ENCODE assay signal across 18 mouse cellular contexts in genomic region chr7:123330506-123330905, GRCm38 (mm10). TPM values are rescaled to one million over a fixed set of nuclear protein-coding genes. Genes with fewer than 3 reads are reported as not detected.
DNase-seq lines count a peak whose midpoint lies in the region; ATAC-seq and TF ChIP-seq lines count a peak whose summit lies in the region.
"Had no signal": no experiment of that assay in that cellular context is flagged by ENCODE, and none has a peak within 500 bp of the region (broad histone marks: within the 10 kb centered on the region; RNA-seq: fewer than 3 reads in every experiment).

No protein-coding gene starts in this region.

- H3K27ac ChIP-seq in liver, adult 2 months (replicated peaks; ENCODE audit: insufficient read depth, low read depth, low read length): no peak overlapping the region
- no peak overlapping the region for H3K27ac ChIP-seq in liver, embryonic 11.5 days (ENCODE audit: low read depth, low read length)
- H3K27ac ChIP-seq in limb, embryonic 11.5 days (replicated peaks; ENCODE audit: low read depth, low read length): no peak overlapping the region
- H3K27ac ChIP-seq: embryonic facial prominence, embryonic 12.5 days; macrophage; neural tube, embryonic 15.5 days; stomach, embryonic 15.5 days had no signal

- WGBS in liver, adult 2 months: 93% methylated on average over 9 of the region's 9 CpGs
- WGBS in liver, embryonic 11.5 days: 89% methylated on average over 9 of the region's 9 CpGs
- WGBS in limb, embryonic 11.5 days: 83% methylated on average over 9 of the region's 9 CpGs

- no peak for TF ChIP-seq POLR2A in liver, adult 2 months (IDR thresholded peaks at IDR 0.05; ENCODE audit: extremely low read depth, insufficient read depth, low read length)

- 0 out of 2 replicates have a peak, but pooled peaks cover 2% of the 10 kb centered on the region for H3K36me3 ChIP-seq in liver, adult 2 months (ENCODE audit: control insufficient read depth, insufficient read depth, low read length)
- peaks cover 5% of the 10 kb centered on the region; the same call in 1 of the 2 replicates for H3K36me3 ChIP-seq in liver, embryonic 11.5 days (ENCODE audit: control insufficient read depth, insufficient read depth, low read length)
- peaks cover 7% of the 10 kb centered on the region; the same call in 1 of the 2 replicates for H3K36me3 ChIP-seq in limb, embryonic 11.5 days (ENCODE audit: control insufficient read depth, insufficient read depth, low read length)
- H3K36me3 ChIP-seq: stomach, embryonic 15.5 days had no signal

- H3K4me2 ChIP-seq in liver, embryonic 11.5 days: no peak overlapping the region
- no peak overlapping the region for H3K4me2 ChIP-seq in limb, embryonic 11.5 days (ENCODE audit: low read depth, severe bottlenecking)
- H3K4me2 ChIP-seq: embryonic facial prominence, embryonic 12.5 days; limb, embryonic 12.5 days; neural tube, embryonic 15.5 days; stomach, embryonic 15.5 days had no signal

- no peak overlapping the region for H3K9ac ChIP-seq in liver, adult 2 months (ENCODE audit: low read depth, low read length)
- H3K9ac ChIP-seq in liver, embryonic 11.5 days (ENCODE audit: low read depth, low read length): no peak overlapping the region
- no peak overlapping the region for H3K9ac ChIP-seq in limb, embryonic 11.5 days (ENCODE audit: low read length)
- H3K9ac ChIP-seq: embryonic facial prominence, embryonic 12.5 days; neural tube, embryonic 15.5 days; stomach, embryonic 15.5 days had no signal

- no peak for TF ChIP-seq CTCF in liver, adult 2 months (IDR thresholded peaks at IDR 0.05; ENCODE audit: low read depth, low read length)

- H3K79me2 ChIP-seq in liver, adult 2 months (ENCODE audit: control insufficient read depth, insufficient read depth, low read length): peaks cover 4% of the 10 kb centered on the region; the same call in 1 of the 2 replicates

- ATAC-seq in liver, embryonic 11.5 days (replicated peaks; ENCODE audit: low FRiP score): no peak
- 0 out of 2 replicates have a peak, but pooled peaks have one; percentile 47 for ATAC-seq in limb, embryonic 11.5 days (ENCODE audit: insufficient number of reproducible peaks, low FRiP score, low TSS enrichment, low read depth)
- ATAC-seq: CD4-positive, CD25-positive, alpha-beta regulatory T cell, adult 4 months had no signal

- no peaks in the 10 kb centered on the region for H3K27me3 ChIP-seq in liver, adult 2 months (ENCODE audit: control insufficient read depth, insufficient read depth, low read length)
- no peaks in the 10 kb centered on the region for H3K27me3 ChIP-seq in liver, embryonic 11.5 days (replicated peaks; ENCODE audit: control insufficient read depth, insufficient read depth, low read length)
- H3K27me3 ChIP-seq in limb, embryonic 11.5 days (ENCODE audit: control insufficient read depth, insufficient read depth, low read length): no peaks in the 10 kb centered on the region
- H3K27me3 ChIP-seq: embryonic facial prominence, embryonic 12.5 days; limb, embryonic 12.5 days; neural tube, embryonic 15.5 days; stomach, embryonic 15.5 days had no signal

- DNase-seq in liver, adult 2 months (ENCODE audit: extremely low read depth, low read depth, low spot score): peak; percentile 15
- DNase-seq in liver, embryonic 11.5 days (ENCODE audit: low spot score): no peak
- peak; percentile 47 for DNase-seq in R1 (ENCODE audit: low read depth, low spot score)
- DNase-seq in limb, embryonic 11.5 days (ENCODE audit: low spot score): no peak
- DNase-seq in spleen, adult 18-20 months: peak; percentile 53 to 54
- DNase-seq in testis, postnatal 10 days (ENCODE audit: low spot score): no peak
- DNase-seq in kidney, adult 11 months: no peak
- no peak for DNase-seq in adrenal gland, postnatal 10 days
- DNase-seq: cerebellum, postnatal 25 days; kidney, postnatal 25 days; layer of hippocampus, postnatal 36 days; thymus, postnatal 25 days had no signal

- no peaks in the 10 kb centered on the region for H3K9me3 ChIP-seq in liver, embryonic 11.5 days (ENCODE audit: control insufficient read depth, low read length)
- H3K9me3 ChIP-seq in limb, embryonic 11.5 days (ENCODE audit: control insufficient read depth, low read length): no peaks in the 10 kb centered on the region
- H3K9me3 ChIP-seq: embryonic facial prominence, embryonic 12.5 days; limb, embryonic 12.5 days; neural tube, embryonic 15.5 days; stomach, embryonic 15.5 days had no signal

- H3K4me3 ChIP-seq in liver, adult 2 months (ENCODE audit: insufficient read depth, low read depth, low read length): no peak overlapping the region
- no peak overlapping the region for H3K4me3 ChIP-seq in liver, embryonic 11.5 days (ENCODE audit: low read depth, low read length)
- no peak overlapping the region for H3K4me3 ChIP-seq in limb, embryonic 11.5 days (ENCODE audit: low read depth, low read length)
- H3K4me3 ChIP-seq: embryonic facial prominence, embryonic 12.5 days; limb, embryonic 12.5 days; neural tube, embryonic 15.5 days; stomach, embryonic 15.5 days had no signal

- no peaks in the 10 kb centered on the region; the same call in none of the 2 replicates for H3K4me1 ChIP-seq in liver, adult 2 months (ENCODE audit: control insufficient read depth, insufficient read depth, low read length)
- H3K4me1 ChIP-seq in liver, embryonic 11.5 days (replicated peaks; ENCODE audit: control insufficient read depth, insufficient read depth, low read length): peaks cover 20% of the 10 kb centered on the region
- no peaks in the 10 kb centered on the region for H3K4me1 ChIP-seq in limb, embryonic 11.5 days (ENCODE audit: control insufficient read depth, insufficient read depth, low read length)
- H3K4me1 ChIP-seq: neural tube, embryonic 15.5 days; stomach, embryonic 15.5 days had no signal

RNA-seq across cellular contexts. Expression of gene Lcmt1, which starts 39.1 kb away (rescaled TPM):
- 12.0 and 15.9 TPM in 2 replicates for total RNA-seq in liver, adult 2 months (2014; rRNA removed)
- 8.4 and 9.6 TPM in 2 replicates for polyA plus RNA-seq in liver, adult 2 months (2012; rRNA removed)
- polyA plus RNA-seq in liver, embryonic 11.5 days (2014; fragmentation: Nextera tagmentation; extraction: Ambion mirVana): 49.7 and 54.4 TPM in 2 replicates
- 50.7 and 60.7 TPM in 2 replicates for polyA plus RNA-seq in limb, embryonic 11.5 days (2014; fragmentation: Nextera tagmentation; extraction: Ambion mirVana)
- total RNA-seq in adrenal gland, postnatal 10 days (2021): 10 to 100 TPM; 26.6 to 30.2 TPM

RNA-seq across cellular contexts. Expression of gene Arhgap17, which starts 39.2 kb away (rescaled TPM):
- total RNA-seq in liver, adult 2 months (2014; rRNA removed): 4.9 and 5.6 TPM in 2 replicates
- 6.4 and 8.6 TPM in 2 replicates for polyA plus RNA-seq in liver, adult 2 months (2012; rRNA removed)
- polyA plus RNA-seq in liver, embryonic 11.5 days (2014; fragmentation: Nextera tagmentation; extraction: Ambion mirVana): 29.8 and 31.3 TPM in 2 replicates
- 32.6 and 32.7 TPM in 2 replicates for polyA plus RNA-seq in limb, embryonic 11.5 days (2014; fragmentation: Nextera tagmentation; extraction: Ambion mirVana)
- total RNA-seq in adrenal gland, postnatal 10 days (2021): 10 to 100 TPM; 33.6 to 40.6 TPM

Comparison
In these comparisons a context has a peak if more than half of its experiments do, and no peak if none do; other contexts are left out.
1. DNase-seq: peak in liver, adult 2 months (single experiment), R1 (single experiment) and spleen, adult 18-20 months (2 of 2); none in liver, embryonic 11.5 days (single experiment), limb, embryonic 11.5 days (single experiment), testis, postnatal 10 days (single experiment), kidney, adult 11 months (single experiment) and adrenal gland, postnatal 10 days (single experiment).